Mouse (Mus musculus) c-Kit-positive CD71-positive TER-119-positive erythroid progenitor cells, embryonic 14.5 days (primary cell): Measurements from ENCODE around the gene Lag3.
A peak's percentile ranks its signal among the peaks of the same experiment; 100 is the strongest.

Source experiments
- DNase-seq: peaks from one replicate; pipeline ENCODE4 v3.0.0-alpha.2; 2013; ENCODE audit warnings: low spot score

Lag3 gene

DNA sequence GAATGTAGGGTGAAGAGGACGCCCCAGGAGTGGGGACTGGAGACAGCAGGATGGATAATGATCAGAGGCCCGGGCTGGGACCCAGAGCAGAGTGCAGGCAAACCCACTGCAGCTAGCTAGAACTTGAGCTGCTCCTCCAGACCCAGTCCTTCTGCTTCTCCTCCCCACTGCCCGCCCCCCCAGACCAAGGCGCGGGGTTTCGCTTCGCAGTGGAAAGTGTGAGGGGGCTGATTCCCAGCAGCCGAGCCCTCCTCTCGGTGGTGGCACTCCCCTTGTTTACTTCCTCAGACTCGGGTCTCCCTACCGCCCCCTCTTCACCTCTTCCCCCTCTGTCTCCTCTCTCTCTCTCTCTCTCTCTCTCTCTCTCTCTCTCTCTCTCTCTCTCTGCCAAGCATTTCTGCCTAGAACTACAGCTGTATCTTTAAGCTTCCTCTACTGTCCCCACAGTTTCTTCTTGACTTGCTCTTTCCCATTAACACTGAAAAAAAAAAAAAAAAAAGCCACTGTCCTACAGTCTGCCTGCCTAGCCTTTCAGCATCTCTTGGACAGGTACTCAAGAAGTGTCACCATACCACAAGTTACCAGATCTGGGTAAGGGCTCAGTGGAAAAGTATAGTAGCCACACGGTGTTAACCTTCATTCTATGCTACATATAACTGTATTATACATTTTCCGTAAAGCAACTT is at the start of gene Lag3:
TSS of gene Lag3 (minus strand) at position 173 of the 686 bp plus-strand sequence.
- DNase-seq = no peak

DNA sequence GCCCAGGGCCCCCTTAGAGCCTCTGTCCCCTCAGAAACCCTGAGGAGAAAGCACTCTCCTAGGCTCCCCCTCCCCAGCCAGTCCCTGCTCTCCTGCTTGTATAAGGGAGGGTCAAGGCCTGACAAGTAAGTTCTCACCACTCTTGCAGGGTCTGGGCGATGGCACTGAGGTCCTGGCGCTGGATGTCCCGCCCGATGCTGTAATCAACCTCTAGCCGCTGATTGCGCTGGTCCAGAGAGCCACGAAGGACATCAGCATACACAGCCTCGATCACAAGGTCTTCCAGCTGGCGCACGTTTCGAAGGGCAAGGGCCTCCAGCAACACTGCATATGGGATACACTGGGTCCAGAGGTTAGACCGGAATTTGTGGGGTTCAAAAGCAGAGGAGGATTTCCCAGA is 49.5 kb upstream of the Lag3 start:
- DNase-seq = no peak

DNA sequence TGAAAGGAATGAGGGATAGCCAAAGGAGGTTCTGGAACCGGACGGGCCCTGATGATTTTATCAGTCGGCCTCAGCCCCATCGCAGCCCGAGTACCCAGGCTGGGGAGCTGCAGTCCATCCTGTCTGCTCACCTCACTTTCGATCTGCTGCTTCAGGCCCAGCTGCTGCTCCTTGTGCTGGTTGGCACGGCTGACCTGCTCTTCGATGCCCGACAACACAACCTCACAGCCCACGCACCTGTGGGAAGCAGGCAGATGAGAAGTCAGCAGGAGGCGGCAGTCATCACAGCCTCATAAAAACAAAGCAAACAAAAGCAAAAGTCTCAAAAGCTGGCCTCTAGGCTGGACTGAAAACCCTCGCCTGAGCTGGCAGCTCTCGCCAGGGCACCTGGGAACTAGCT is 48.5 kb upstream of the Lag3 start:
- DNase-seq = no peak

DNA sequence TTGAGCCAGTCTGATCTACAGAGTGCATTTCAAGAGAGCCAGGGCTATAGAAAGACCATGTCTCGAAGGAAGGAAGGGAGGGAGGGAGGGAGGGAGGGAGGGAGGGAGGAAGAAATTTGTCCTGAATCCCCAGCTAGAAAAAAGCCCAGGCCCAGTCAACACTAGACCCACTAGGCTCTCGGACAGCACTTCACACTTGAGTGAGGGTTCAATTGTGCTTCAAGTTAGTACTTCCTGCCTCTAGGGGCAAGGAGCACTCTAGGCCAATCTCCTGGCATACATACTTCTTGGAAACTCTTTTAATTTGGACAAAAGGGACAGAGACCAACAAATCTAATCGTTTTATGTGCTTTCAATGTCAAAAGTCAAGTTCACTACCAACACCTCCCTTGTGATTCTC is 46.6 kb upstream of the Lag3 start:
- no peak for DNase-seq

DNA sequence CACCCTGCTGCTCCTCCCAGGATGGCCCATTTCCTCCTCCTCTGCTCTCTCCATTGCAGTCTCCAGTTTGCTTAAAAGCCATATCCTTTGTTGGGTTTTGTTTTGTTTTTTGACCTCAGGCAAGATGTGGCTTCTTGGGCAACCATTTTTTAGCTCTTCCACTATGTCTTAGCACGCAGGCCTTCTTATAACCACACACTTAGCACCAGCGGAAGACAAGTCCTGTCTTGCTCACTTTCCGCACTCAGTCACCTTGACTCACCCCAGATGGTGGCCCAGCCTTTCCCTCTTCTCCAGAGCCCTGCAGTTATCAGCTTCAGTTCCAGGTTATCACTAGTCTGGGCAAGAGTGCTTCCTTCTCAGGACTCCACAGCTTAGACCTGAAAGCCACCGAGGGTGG is 43.7 kb upstream of the Lag3 start:
- no peak for DNase-seq

DNA sequence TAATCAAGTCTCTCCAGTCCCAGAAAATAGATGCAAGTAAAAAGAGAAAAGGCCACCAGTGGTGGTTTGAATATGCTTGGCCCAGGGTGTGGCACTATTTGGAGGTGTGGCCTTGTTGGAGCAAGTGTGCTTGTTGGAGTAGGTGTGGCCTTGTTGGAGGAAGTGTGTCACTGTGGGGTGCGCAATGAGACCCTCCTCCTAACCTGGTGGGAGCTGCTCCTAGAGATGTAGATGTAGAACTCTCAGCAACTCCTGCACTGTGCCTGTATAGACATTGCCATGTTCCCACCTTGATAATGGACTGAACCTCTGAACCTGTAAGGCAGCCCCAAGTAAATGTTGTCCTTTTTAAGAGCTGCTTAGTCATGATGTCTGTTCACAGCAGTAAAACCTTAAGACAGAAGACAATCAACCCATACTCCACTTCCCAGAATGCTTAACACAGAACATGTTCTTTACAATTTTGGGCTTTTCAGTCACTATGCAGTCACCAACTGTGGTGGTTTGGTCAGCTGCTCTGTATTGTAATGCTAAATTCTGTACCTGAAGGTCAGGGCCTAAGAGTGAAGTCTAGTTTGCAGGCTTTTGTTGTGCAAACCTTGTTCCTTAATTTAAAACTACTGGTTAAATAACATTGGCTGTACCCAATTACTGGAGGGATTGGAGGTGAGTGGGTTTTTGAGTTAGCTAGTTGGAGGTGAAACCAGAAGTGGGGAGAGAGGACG is 42.6 kb upstream of the Lag3 start:
- no peak for DNase-seq

DNA sequence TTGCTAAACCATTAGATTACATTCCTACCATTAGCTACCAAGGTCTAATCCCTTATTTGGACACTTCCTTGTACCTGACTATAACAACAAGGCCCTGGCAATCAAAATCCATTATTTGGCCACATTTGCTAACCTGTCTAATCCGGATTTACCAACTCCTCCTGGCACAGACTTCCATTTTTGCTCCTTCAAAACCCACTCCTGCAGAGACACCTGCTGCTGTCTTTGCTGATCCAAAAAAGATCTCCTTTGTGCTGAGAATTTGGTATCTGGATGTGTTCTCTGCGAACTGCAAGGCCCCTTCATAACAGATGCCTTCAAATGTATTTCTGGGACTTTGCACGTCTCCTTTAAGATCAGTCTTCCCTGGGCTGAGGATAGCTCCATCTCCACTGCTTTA is 32.0 kb upstream of the Lag3 start:
- DNase-seq = no peak

DNA sequence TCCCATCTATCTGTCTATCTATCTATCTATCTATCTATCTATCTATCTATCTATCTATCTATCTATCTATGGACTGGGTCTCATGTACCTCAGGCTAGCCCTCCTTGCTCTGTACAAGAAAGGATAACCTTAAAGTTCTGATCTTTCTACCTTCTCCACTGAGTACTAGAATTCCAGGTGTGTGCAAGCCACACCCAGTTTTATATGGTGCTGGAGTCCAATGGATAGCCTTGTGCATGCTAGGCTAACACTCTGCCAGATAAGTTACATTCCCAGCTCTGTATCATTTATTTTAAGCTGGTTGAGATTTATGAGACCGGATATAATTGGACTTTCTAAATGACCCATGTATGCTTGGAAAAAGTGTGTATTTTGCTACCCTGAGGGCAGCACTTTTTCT is 30.2 kb upstream of the Lag3 start:
- no peak for DNase-seq

DNA sequence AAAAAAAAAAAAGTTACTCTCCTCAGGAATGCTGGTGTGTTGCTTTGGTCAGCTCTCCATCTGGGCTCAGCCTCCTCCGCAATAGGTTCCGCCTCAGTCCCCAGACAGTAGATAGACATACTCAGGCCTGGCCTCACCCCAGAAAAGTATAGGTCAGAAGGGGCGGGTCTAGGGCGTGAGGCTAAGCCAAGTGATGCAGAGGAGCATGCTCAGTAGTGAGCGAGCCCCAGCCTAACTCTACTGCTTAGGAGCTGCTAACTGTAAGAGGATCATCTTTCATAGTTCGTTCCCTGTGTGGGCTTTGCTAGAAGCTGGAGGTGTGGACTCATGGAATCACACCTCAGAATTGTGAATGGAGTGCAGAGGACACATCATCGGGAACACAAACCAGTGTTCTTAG is 27.0 kb upstream of the Lag3 start:
- no peak for DNase-seq

DNA sequence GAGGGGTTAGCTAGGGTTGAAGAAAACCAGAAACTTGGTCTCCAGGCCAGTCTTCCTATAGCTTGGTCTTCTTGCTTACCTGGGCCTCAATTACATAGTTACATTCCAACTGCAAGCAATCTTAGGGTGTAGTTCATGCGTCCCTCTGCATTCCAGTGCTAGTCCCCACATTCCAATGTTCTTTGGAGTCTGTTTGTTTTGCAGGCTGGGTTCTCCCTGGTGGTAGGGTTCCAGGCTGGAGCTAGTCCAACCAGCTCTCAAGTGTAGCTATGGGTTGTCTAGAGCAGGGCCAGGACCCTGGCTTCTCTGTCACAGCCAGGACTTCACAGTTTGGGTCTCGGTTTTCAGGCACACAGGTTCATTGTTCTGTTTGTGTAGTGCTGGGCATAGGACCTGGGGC is 26.0 kb upstream of the Lag3 start:
- DNase-seq = no peak

DNA sequence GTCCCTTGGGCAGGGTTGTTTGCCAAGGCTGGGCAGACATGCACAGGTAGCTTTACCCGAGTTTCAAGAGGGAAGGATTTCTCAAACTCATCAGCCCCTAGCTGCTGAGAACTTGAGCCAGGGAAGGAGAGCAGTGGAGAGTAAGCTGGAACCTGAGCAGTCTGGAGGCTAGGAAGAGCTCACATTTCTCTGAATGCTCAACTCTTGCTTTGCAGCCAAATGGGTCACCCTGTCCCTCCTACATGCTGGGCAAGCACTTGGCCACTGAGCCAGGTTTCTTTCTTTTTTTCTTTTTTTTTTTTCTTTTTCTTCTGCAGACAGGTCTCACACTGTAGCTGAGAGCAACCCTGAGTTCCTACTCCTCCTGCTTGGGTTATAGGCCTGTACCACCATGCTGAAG is 25.2 kb upstream of the Lag3 start:
- DNase-seq = no peak

DNA sequence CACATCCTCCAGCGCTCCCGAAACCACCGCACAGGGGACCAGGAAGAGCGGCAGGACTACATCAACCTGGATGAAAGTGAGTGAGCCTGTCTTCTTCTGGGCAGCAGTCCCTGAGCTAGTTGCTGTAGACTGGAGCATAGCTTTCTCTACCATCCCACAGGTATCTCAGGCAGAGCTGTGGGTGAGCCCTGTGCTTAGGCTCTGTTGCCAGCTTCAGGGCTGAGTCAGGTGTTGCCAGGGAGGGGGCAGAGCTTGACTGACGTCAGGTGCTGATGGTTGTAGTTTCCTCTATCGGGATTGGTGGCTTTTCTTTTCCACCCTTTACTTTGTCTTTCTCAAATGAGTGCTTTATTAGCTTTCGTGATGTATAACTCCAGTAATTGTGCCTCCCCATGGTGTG is 23.2 kb upstream of the Lag3 start:
- DNase-seq = no peak

DNA sequence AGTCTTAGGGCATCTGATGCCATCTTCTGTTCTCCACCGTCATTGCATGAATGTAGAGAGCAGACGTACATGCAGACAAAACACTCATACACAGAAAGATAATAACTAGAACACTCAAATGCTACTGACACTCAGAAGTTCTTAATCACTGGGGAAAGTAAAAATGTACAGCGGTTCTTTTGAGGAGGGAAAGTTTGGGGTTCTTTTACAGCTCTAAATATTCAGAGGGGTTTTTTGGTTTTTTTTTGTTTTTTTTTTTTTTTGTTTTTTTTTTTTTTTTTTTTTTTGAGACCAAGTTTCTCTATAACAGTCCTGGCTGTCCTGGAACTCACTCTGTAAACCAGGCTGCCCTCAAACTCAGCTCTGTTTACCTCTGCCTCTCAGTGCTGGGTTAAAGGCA is 21.6 kb upstream of the Lag3 start:
- no peak for DNase-seq

DNA sequence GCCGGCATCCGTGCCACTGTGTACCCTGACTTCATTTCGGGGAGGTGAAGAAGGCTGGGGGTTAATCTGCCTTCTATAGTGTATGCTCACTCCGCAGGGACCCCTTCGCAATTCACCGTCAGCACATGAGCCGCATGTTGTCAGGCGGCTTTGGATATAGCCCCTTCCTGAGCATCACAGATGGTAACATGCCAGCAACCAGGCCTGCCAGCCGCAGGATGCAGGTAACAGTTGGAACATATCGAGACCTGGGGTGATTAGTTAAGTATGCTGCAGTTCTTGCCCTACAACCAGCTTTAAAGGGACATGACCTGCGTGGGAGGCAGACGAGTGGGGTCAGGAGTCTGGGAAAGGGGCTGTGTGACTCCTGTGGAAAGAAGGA is 20.8 kb upstream of the Lag3 start:
- DNase-seq = no peak

DNA sequence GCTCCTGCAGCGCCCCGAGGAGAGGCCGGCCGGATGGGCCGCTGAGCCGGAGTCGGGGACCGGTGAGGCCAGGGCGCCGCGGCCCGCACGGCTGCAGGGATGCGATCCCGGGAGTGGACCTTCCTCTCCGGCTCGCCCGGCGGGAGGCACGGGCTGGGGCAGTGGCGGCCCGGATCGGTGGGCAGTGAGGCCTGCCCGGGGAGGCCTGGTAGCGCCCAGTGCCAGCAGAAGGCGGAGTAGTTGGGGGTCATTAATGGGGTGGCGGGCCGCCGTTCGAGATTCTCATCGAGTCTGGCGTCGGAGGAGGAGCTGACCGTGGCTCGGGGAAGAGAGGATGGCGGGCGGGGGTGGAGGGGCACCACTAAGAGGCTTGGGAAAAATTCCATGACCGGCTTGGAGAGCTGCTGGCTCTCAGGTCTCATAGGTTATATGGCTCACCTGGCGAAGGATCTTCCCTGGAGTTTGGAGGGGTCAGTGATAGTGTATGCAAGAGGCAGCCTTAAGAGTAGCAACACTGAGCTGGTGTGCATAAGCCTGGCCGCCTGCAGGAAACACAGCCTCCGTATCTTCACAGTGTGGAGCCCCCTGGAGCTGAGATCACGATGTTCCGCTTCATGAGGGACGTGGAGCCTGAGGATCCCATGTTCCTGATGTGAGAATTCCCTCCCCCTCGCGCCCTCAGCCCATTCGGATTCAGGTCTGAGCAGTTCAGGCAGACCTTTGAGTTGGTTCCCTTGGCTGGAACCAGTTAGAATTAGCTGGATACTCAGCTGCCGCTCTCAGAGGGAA is 20.2 kb upstream of the Lag3 start:
- peak; percentile 40 for DNase-seq

DNA sequence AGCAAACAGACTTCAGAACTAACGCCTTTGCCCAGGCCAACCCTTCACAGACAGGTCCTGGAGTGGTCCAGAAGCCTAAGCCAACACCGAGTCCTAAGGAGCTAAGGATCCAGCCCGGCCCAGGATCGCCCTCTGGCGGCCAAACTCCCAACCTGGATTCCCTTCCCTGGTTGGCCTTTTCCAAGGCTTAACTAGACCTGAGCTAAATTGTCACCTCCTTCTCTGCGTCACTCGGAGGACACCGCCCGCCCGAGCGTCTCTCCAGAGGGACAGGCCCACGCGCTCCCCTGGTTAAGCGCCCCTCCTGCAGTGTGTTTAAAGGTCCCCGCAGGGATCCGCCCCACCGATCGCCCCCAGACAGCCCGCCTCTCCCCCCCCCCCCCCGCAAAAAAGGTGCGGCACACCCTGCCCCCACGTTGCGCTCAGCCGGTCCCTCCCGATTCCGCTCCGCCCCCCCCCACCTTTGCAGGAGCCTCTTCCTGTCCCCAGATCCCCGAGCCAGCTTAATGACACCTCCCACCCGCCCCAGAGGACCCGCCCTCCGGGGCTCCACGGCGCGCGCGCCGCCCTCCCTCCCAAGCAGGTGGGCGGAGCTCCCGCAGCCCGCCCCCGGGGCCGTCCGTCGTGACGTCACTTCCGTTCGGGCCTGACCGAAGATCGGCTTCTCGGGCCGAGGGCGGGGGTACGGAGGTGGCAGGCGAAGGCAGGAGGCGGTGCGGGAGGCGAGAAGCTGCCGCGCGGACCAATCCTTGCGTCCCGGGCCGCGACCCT is 19.4 kb upstream of the Lag3 start, which contains the start of gene Mlf2:
TSS of gene Mlf2 (plus strand) at position 633 of the 771 bp plus-strand sequence.
- DNase-seq = peak; percentile 97

DNA sequence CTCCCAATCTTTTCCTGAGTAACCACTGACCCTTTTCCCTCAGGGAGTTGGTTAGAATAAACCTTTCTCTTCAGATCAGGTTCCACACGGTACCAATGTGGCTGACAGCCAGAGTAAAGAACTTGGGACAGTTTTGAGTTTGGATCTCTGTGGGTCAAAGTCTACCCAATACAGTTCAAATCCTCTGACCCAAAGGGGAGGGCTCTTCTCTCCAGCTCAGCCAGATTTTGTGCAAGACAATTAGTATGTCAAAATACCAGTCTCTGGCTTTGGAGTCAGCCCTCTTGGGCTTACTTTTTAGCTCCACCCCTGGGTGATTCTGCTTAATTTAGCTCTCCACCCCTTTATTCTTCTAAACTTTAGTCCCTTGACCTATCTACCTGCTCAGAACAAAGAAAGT is 18.7 kb upstream of the Lag3 start:
- DNase-seq = no peak

DNA sequence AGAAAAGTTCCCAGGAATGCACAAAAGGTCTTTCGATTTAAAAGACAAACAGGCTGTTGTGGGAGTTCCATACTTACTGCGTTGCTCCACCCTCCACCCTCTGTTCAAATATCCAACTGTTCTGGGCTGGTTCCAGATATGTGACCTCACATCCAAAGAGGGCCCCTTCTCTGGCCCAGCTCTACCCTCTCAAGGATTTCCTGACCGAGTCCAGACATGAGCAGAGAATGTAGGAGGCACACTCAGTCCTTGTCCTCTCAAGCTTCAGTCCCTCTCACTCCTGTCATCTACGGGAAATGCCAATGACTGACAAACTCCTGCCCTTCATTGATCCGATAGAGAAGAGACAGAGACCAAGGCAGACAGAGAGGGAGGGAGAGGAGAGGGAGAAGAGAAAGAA is 14.4 kb upstream of the Lag3 start:
- no peak for DNase-seq

DNA sequence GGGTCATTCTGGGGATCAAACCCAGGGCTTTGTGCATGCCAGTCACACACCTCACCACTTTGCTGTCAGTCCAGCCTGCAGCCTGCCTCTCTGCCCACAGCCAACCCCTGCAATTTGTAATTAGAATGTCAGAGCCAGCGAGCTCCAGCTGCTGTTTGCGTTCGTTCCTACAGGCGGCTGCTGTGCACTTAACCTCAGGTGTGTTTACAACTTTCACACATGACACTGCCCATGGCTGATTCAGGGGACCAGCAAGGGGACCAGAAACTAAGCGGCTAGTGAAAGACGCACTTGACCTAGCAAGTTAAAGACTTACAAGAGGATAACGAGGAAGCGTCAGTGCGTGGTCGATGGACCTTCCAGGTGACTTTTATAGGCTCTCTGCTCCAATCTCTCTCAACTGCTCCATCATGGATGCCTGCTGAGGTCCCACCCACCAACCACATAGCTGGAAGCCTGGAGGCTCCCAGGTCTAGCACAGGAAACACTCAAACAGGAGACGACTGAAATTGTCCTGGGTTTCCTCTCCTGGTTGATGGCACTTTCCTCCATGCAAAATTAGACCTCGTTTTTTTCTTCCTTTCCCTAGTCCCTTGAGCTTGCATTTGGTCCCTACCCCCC is 13.8 kb upstream of the Lag3 start:
- DNase-seq = no peak

DNA sequence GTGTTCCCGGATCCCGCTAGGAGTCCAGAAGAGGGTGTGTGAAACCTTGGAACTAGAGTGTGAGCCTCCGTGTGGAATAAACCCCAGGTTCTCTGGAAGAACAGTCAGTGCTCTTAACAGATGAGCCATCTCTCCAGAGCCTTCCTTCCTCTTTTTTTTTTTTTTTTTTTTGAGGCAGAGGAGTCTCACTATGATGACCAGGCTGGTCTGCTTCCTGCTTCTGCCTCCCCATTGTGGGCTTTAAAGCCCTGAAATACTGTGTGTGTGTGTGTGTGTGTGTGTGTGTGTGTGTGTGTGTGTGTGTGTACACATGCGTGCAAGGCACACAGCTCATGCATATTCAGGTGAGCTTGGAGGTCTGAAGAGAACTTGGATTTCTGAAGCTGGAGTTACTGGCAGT is 10.0 kb upstream of the Lag3 start:
- DNase-seq = no peak

DNA sequence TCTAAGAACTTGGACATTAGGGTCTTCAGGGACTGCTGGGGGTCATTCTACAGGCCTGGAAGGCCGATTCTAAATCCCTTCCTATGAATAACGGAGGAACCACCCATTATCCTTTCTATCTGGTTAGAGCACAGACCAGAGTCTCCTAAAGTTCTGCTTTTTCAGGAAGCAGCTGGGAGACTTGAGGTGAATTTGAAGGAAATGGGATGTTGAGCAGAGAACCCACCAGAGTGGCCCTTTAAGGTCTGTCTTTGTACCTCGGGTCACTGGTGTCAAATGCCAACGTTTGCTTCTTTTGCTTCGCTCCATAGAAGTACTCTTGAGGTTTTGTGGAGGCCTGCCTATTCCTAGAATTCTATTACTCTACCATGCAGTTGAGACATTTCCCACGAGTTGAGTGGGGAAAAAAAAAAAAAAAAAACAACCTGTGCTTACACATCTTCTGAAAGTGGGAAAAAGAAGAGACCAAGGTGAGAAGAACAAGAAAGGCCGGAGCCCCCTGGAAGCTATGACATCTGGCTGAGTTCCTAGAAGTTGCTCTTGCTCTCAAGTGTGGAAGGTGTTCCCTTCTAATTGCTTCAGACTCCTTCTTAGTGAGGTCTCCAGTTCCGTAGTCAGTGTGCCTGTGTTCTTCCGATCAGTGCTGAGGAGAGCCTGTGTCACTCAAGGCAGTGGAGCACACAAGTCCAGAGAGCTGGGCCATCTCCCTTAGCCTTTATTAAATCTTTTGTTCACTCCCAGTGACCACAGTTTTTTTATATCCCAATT is 9.0 kb upstream of the Lag3 start:
- DNase-seq = no peak
